Mouse (Mus musculus): ENCODE data around the gene Sytl2. TPM values are rescaled to one million over a fixed set of nuclear protein-coding genes. Genes with fewer than 3 reads are reported as not detected.

Sytl2 gene
- total RNA-seq, 2 experiments from 2014 or later: 2.1 to 3.3 TPM

Other genes with a start within 250 kb of the Sytl2 start
- gene Picalm, start 172.0 kb upstream of the Sytl2 start, total RNA-seq (2021): 100 to 1,000 TPM; 114 to 129 TPM
- not detected for gene Ccdc83, start 36.5 kb upstream of the Sytl2 start, total RNA-seq (2021)
- under 1 TPM; 0.20 to 0.31 TPM for gene Ccdc89, start 124.3 kb downstream of the Sytl2 start, total RNA-seq (2021)
- gene Crebzf, start 140.5 kb downstream of the Sytl2 start, total RNA-seq (2021): 10 to 100 TPM; 18.7 to 20.5 TPM
- gene Tmem126a, start 155.0 kb downstream of the Sytl2 start, total RNA-seq (2021): 100 to 1,000 TPM; 128 to 129 TPM
- gene Tmem126b, start 173.7 kb downstream of the Sytl2 start, total RNA-seq (2021): 10 to 100 TPM; 27.2 to 29.4 TPM
- gene Dlg2, start 174.4 kb downstream of the Sytl2 start, total RNA-seq (2021): 1 to 10 TPM; 1.7 to 2.3 TPM

All from heart, adult 18-20 months (tissue).